Mouse (Mus musculus) intestine, postnatal 0 days (tissue): ENCODE results near the gene Secisbp2. TPM values are rescaled to one million over a fixed set of nuclear protein-coding genes. Genes with fewer than 3 reads are reported as not detected.

Experiments
- ATAC-seq: fragments of 200-750 bp; cut with Nextera tagmentation; 2 replicates; pipeline ENCODE4 v1.8.0; 2017; ENCODE audit warnings: mild to moderate bottlenecking, moderate TSS enrichment, moderate library complexity
- H3K27ac ChIP-seq: fragments of 300-500 bp; sonication (generic); 2 replicates; pipeline ENCODE4 v1.5.1; 2014; ENCODE audit warnings: mild to moderate bottlenecking, low read depth, low read length, moderate library complexity
- H3K27me3 ChIP-seq: fragments of 300-500 bp; sonication (generic); replicated peaks from 2 replicates; pipeline ENCODE4 v1.6.1; 2014; ENCODE audit warnings: low read length, mixed read lengths; ENCODE audit not compliant: control insufficient read depth, insufficient read depth
- H3K36me3 ChIP-seq: fragments of 300-500 bp; sonication (generic); 2 replicates; pipeline ENCODE4 v1.6.1; 2014; ENCODE audit warnings: mild to moderate bottlenecking, moderate library complexity; ENCODE audit not compliant: control insufficient read depth, insufficient read depth
- H3K4me1 ChIP-seq: fragments of 300-500 bp; sonication (generic); replicated peaks from 2 replicates; pipeline ENCODE4 v1.6.1; 2014; ENCODE audit warnings: antibody characterized with exemption, low read length, mixed read lengths; ENCODE audit not compliant: control insufficient read depth, insufficient read depth
- H3K4me2 ChIP-seq: fragments of 300-500 bp; sonication (generic); replicated peaks from 2 replicates; pipeline ENCODE4 v1.6.1; 2014; ENCODE audit warnings: low read depth, mild to moderate bottlenecking, moderate library complexity
- H3K4me3 ChIP-seq: fragments of 300-500 bp; sonication (generic); 2 replicates; pipeline ENCODE4 v1.5.1; 2014; ENCODE audit warnings: low read depth, low read length
- H3K9ac ChIP-seq: fragments of 300-500 bp; sonication (generic); 2 replicates; pipeline ENCODE4 v1.6.1; 2014; ENCODE audit warnings: mild to moderate bottlenecking, low read depth, low read length
- H3K9me3 ChIP-seq: fragments of 300-500 bp; sonication (generic); 2 replicates; pipeline ENCODE4 v1.6.1; 2016; ENCODE audit warnings: mixed run types; ENCODE audit not compliant: control insufficient read depth
- CTCF ChIP-seq: sonication (generic); IDR thresholded peaks from 2 replicates; pipeline ENCODE4 v1.5.1; 2016; ENCODE audit warnings: low read depth, mild to moderate bottlenecking, control low read depth, antibody characterized with exemption, moderate library complexity
- WGBS: fragments of 180-500 bp; shearing (Covaris S2); extraction: QIAGEN DNeasy Blood & Tissue Kit; methylation state at CpG from one replicate; pipeline ENCODE4 v1.1.7; 2014; 5-methylcytosine and 5-hydroxymethylcytosine counted together
- polyA plus RNA-seq: library from polyadenylated mRNA; unstranded; fragments of >200 nt; fragmentation: Nextera tagmentation; extraction: Ambion mirVana; gene quantifications from 2 replicates; pipeline ENCODE4 v1.2.1, GENCODE M21; 2015

The Secisbp2 gene
- polyA plus RNA-seq, 1 experiment from 2014 or later, result 20.2 TPM

DNA sequence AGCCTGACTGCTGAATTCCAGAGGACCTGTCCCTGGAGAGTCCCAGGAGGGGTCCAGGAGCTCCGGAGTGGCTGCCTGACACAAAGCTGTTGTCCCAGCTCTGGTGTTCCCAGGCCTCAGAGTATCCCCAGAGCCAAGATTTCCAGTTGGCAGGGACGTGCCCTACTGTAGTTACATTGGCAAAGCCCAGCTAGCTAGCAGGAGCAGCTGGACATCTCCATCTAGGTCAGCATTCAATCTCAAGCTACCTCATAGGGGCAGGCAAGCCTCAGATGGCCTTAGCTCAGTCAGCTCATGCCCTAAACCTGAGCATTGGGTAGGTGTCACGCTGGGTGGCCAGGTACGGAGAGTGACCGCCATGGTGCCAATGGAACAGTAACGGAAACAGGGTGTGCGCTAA, 80.0 kb downstream of the Secisbp2 start:
- no peak overlapping the region for H3K27ac ChIP-seq
- WGBS, result 89% methylated on average over 7 of the region's 7 CpGs
- ATAC-seq, result no peak

GRCm38 (mm10) chr13:51732097-51732664, 80.7 kb downstream of the Secisbp2 start:
- Histone ChIP-seq H3K27me3 (no peaks in the 10 kb centered on the region), H3K4me3 (no peak overlapping the region), H3K36me3 (no peaks in the 10 kb centered on the region), H3K4me2 (no peak overlapping the region), H3K9me3 (no peaks in the 10 kb centered on the region), H3K27ac (no peak overlapping the region), H3K9ac (no peak overlapping the region), H3K4me1 (no peaks in the 10 kb centered on the region)
- 76% methylated on average over 14 of the region's 14 CpGs for WGBS
- TF ChIP-seq CTCF, result no peak
- ATAC-seq, result no peak

More for the DNA sequence above, 80.0 kb downstream of the Secisbp2 start:
- Histone ChIP-seq H3K4me1 (no peaks in the 10 kb centered on the region), H3K4me2 (no peak overlapping the region), H3K36me3 (no peaks in the 10 kb centered on the region), H3K27me3 (no peaks in the 10 kb centered on the region), H3K4me3 (no peak overlapping the region), H3K9ac (no peak overlapping the region), H3K9me3 (no peaks in the 10 kb centered on the region)
- TF ChIP-seq CTCF, result no peak

Other genes with a start within 250 kb of the Secisbp2 start
- 10.5 and 11.8 TPM in 2 replicates for gene S1pr3, start 243.1 kb upstream of the Secisbp2 start, polyA plus RNA-seq
- gene Shc3, start 82.3 kb upstream of the Secisbp2 start, polyA plus RNA-seq, result 0.17 TPM in 2 replicates
- gene Cks2, start 6.5 kb upstream of the Secisbp2 start, polyA plus RNA-seq, result 109 and 119 TPM in 2 replicates
- 3.4 TPM in 2 replicates for gene Sema4d, start 142.1 kb downstream of the Secisbp2 start, polyA plus RNA-seq
- gene Gadd45g, start 195.0 kb downstream of the Secisbp2 start, polyA plus RNA-seq, result 28.7 and 32.7 TPM in 2 replicates